Mouse (Mus musculus) embryonic facial prominence, embryonic 13.5 days (tissue): ENCODE measurements around the gene Vmn1r94. TPM values are rescaled to one million over a fixed set of nuclear protein-coding genes. Genes with fewer than 3 reads are reported as not detected.
"Not testable (repeated sequence)": the region's sequence is repeated elsewhere in the genome, so short reads cannot be mapped to it uniquely, and the experiment has no call there.

Experiments used
- ATAC-seq: fragments of 200-750 bp; cut with Nextera tagmentation; 2 replicates; pipeline ENCODE4 v1.8.0; 2017; ENCODE audit warnings: low read depth; ENCODE audit not compliant: insufficient number of reproducible peaks, insufficient read depth, low FRiP score, low TSS enrichment
- H3K27ac ChIP-seq: fragments of 300-500 bp; sonication (generic); 2 replicates; pipeline ENCODE4 v1.5.1; 2015; ENCODE audit warnings: moderate library complexity, mild to moderate bottlenecking, inconsistent platforms
- H3K27me3 ChIP-seq: fragments of 300-500 bp; sonication (generic); 2 replicates; pipeline ENCODE4 v1.6.1; 2015; ENCODE audit warnings: mild to moderate bottlenecking, inconsistent platforms
- H3K36me3 ChIP-seq: fragments of 300-500 bp; sonication (generic); 2 replicates; pipeline ENCODE4 v1.6.1; 2015; ENCODE audit warnings: mild to moderate bottlenecking, inconsistent platforms
- H3K4me1 ChIP-seq: fragments of 300-500 bp; sonication (generic); 2 replicates; pipeline ENCODE4 v1.6.1; 2015; ENCODE audit warnings: inconsistent platforms
- H3K4me2 ChIP-seq: fragments of 300-500 bp; sonication (generic); 2 replicates; pipeline ENCODE4 v1.6.1; 2015; ENCODE audit warnings: moderate library complexity, mild to moderate bottlenecking, inconsistent platforms
- H3K4me3 ChIP-seq: fragments of 300-500 bp; sonication (generic); 2 replicates; pipeline ENCODE4 v1.5.1; 2015; ENCODE audit warnings: mild to moderate bottlenecking, inconsistent platforms
- H3K9ac ChIP-seq: fragments of 300-500 bp; sonication (generic); 2 replicates; pipeline ENCODE4 v1.6.1; 2015; ENCODE audit warnings: mild to moderate bottlenecking, inconsistent platforms
- H3K9me3 ChIP-seq: fragments of 300-500 bp; sonication (generic); 2 replicates; pipeline ENCODE4 v1.6.1; 2016; ENCODE audit warnings: inconsistent platforms
- WGBS: fragments of 180-500 bp; shearing (Covaris S2); methylation state at CpG from one replicate; pipeline ENCODE4 v1.1.7; 2015; ENCODE audit warnings: mixed read lengths; 5-methylcytosine and 5-hydroxymethylcytosine counted together
- polyA plus RNA-seq: library from polyadenylated mRNA; unstranded; fragments of >200 nt; fragmentation: Nextera tagmentation; extraction: Ambion mirVana; gene quantifications from 2 replicates; pipeline ENCODE4 v1.2.1, GENCODE M21; 2015

Vmn1r94 gene
- polyA plus RNA-seq: not detected in 2 replicates

- H3K27ac ChIP-seq, ATAC-seq, H3K9ac ChIP-seq, H3K27me3 ChIP-seq, H3K36me3 ChIP-seq, H3K4me3 ChIP-seq, H3K4me2 ChIP-seq, H3K4me1 ChIP-seq, H3K9me3 ChIP-seq: not testable (repeated sequence)
- no CpG with 5 or more reads among the region's 3 CpGs for WGBS
Observed at GRCm38 (mm10) chr7:20168277-20168676, at the start of gene Vmn1r94. Vmn1r94 (minus strand) TSS chr7:20168377.

GRCm38 (mm10) chr7:20205507-20205906 is 37.3 kb upstream of the Vmn1r94 start, which contains the start of gene Gm6164:
Gm6164 (minus strand) TSS chr7:20205607.
- not testable (repeated sequence) for ATAC-seq, H3K27ac ChIP-seq, H3K4me3 ChIP-seq, H3K9ac ChIP-seq, H3K4me1 ChIP-seq, H3K36me3 ChIP-seq, H3K9me3 ChIP-seq, H3K27me3 ChIP-seq, H3K4me2 ChIP-seq
- WGBS: no CpG with 5 or more reads among the region's 2 CpGs

- not testable (repeated sequence) for H3K4me2 ChIP-seq, H3K4me1 ChIP-seq, H3K27me3 ChIP-seq, H3K4me3 ChIP-seq, H3K9me3 ChIP-seq, H3K9ac ChIP-seq, H3K36me3 ChIP-seq, ATAC-seq, H3K27ac ChIP-seq
- WGBS: no CpG with 5 or more reads among the region's 3 CpGs
Observed at GRCm38 (mm10) chr7:20193410-20193809, 25.2 kb upstream of the Vmn1r94 start, which contains the start of gene Vmn1r95. Vmn1r95 (plus strand) TSS chr7:20193710.

- not testable (repeated sequence) for H3K36me3 ChIP-seq, H3K4me3 ChIP-seq, H3K27ac ChIP-seq, H3K9me3 ChIP-seq, H3K4me2 ChIP-seq, H3K27me3 ChIP-seq, ATAC-seq, H3K4me1 ChIP-seq, H3K9ac ChIP-seq
- WGBS: no CpG with 5 or more reads among the region's 5 CpGs
Observed at GRCm38 (mm10) chr7:20138988-20139387, 29.2 kb downstream of the Vmn1r94 start, which contains the start of gene Vmn1r93. Vmn1r93 (minus strand) TSS chr7:20139088.

GRCm38 (mm10) chr7:20122479-20122878 is 45.7 kb downstream of the Vmn1r94 start, which contains the start of gene Gm16442:
Gm16442 (minus strand) TSS chr7:20122579.
- H3K9ac ChIP-seq, H3K4me3 ChIP-seq, H3K9me3 ChIP-seq, H3K27me3 ChIP-seq, H3K36me3 ChIP-seq, H3K4me2 ChIP-seq, ATAC-seq, H3K4me1 ChIP-seq, H3K27ac ChIP-seq: not testable (repeated sequence)
- no CpG with 5 or more reads among the region's 2 CpGs for WGBS

Other genes with a start within 250 kb of the Vmn1r94 start
- gene Pvr, start 247.2 kb downstream of the Vmn1r94 start, polyA plus RNA-seq: 12.0 and 12.9 TPM in 2 replicates
- 0.30 TPM in 1 of 2 replicates, not detected in the other for gene Igsf23, start 217.6 kb downstream of the Vmn1r94 start, polyA plus RNA-seq
- 0.15 TPM in 1 of 2 replicates, not detected in the other for gene Ceacam20, start 203.0 kb downstream of the Vmn1r94 start, polyA plus RNA-seq
- not detected in 2 replicates for gene Nlrp9b, start 176.9 kb downstream of the Vmn1r94 start, polyA plus RNA-seq
- gene Vmn1r91, start 68.7 kb downstream of the Vmn1r94 start, polyA plus RNA-seq: not detected in 2 replicates
- not detected in 2 replicates for gene Gm16442, start 45.8 kb downstream of the Vmn1r94 start, polyA plus RNA-seq
- not detected in 2 replicates for gene Vmn1r93, start 29.3 kb downstream of the Vmn1r94 start, polyA plus RNA-seq
- gene Vmn1r95, start 25.3 kb upstream of the Vmn1r94 start, polyA plus RNA-seq: not detected in 2 replicates
- not detected in 2 replicates for gene Gm6164, start 37.2 kb upstream of the Vmn1r94 start, polyA plus RNA-seq
- gene Gm4498, start 65.5 kb upstream of the Vmn1r94 start, polyA plus RNA-seq: not detected in 2 replicates
- gene Gm5890, start 94.5 kb upstream of the Vmn1r94 start, polyA plus RNA-seq: not detected in 2 replicates
- gene Gm4133, start 165.7 kb upstream of the Vmn1r94 start, polyA plus RNA-seq: not detected in 2 replicates
- not detected in 2 replicates for gene Gm5728, start 207.0 kb upstream of the Vmn1r94 start, polyA plus RNA-seq
- gene Vmn1r100, start 249.6 kb upstream of the Vmn1r94 start, polyA plus RNA-seq: not detected in 2 replicates